Mouse (Mus musculus) forebrain, embryonic 16.5 days (tissue): ENCODE measurements around the gene Zfp592. TPM values are rescaled to one million over a fixed set of nuclear protein-coding genes. Genes with fewer than 3 reads are reported as not detected.

Experiments used
- ATAC-seq: fragments of 200-750 bp; cut with Nextera tagmentation; 2 replicates; pipeline ENCODE4 v1.8.0; 2017; ENCODE audit warnings: mild to moderate bottlenecking, moderate library complexity
- H3K27ac ChIP-seq: fragments of 300-500 bp; sonication (generic); 2 replicates; pipeline ENCODE4 v1.5.1; 2014; ENCODE audit warnings: low read length, control low read depth
- H3K27me3 ChIP-seq: fragments of 300-500 bp; sonication (generic); replicated peaks from 2 replicates; pipeline ENCODE4 v1.6.1; 2014; ENCODE audit warnings: low read length; ENCODE audit not compliant: control insufficient read depth, insufficient read depth
- H3K36me3 ChIP-seq: fragments of 300-500 bp; sonication (generic); 2 replicates; pipeline ENCODE4 v1.6.1; 2014; ENCODE audit not compliant: control insufficient read depth, insufficient read depth
- H3K4me1 ChIP-seq: fragments of 300-500 bp; sonication (generic); replicated peaks from 2 replicates; pipeline ENCODE4 v1.6.1; 2014; ENCODE audit warnings: low read length; ENCODE audit not compliant: control insufficient read depth, insufficient read depth
- H3K4me2 ChIP-seq: fragments of 300-500 bp; sonication (generic); 2 replicates; pipeline ENCODE4 v1.6.1; 2014; ENCODE audit warnings: mild to moderate bottlenecking, low read length, control low read depth
- H3K4me3 ChIP-seq: fragments of 300-500 bp; sonication (generic); replicated peaks from 2 replicates; pipeline ENCODE4 v1.5.1; 2014; ENCODE audit warnings: mild to moderate bottlenecking, low read length, control low read depth
- H3K9ac ChIP-seq: fragments of 300-500 bp; sonication (generic); replicated peaks from 2 replicates; pipeline ENCODE4 v1.6.1; 2014; ENCODE audit warnings: low read depth, low read length, control low read depth
- H3K9me3 ChIP-seq: fragments of 300-500 bp; sonication (generic); 2 replicates; pipeline ENCODE4 v1.6.1; 2016; ENCODE audit warnings: low read length; ENCODE audit not compliant: control insufficient read depth
- WGBS: fragments of 180-500 bp; shearing (Covaris S2); extraction: QIAGEN DNeasy Blood & Tissue Kit; methylation state at CpG from one replicate; pipeline ENCODE4 v1.1.7; 2014; 5-methylcytosine and 5-hydroxymethylcytosine counted together
- polyA plus RNA-seq: library from polyadenylated mRNA; unstranded; fragments of >200 nt; fragmentation: Nextera tagmentation; extraction: Ambion mirVana; gene quantifications from 2 replicates; pipeline ENCODE4 v1.2.1, GENCODE M21; 2015

Gene Zfp592
- polyA plus RNA-seq, 1 experiment from 2014 or later, result 12.1 TPM

DNA sequence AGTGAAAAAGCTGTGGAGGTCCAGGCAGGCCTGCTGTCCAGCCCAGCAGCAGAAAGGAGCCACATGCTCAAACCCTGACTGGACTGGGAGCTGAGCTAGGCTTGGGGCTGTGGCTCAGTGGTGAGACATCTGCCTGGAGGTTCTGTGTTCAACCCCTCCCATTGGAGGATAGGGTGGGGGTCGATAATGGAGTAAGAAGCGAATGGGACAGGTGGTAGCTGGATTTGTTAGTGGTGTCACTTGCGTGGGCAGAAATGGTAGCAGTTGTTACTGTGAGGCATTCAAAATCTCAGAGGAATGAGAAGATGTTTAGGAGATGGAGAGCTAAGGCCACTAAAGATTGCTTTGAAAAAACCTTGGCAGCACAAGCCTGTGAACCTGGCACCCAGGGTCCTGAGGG is 54.4 kb downstream of the Zfp592 start:
- no peak for ATAC-seq
- 99% methylated on average over 3 of the region's 3 CpGs for WGBS
- Histone ChIP-seq H3K4me1 (0 out of 2 replicates have a peak, but pooled peaks cover 2% of the 10 kb centered on the region), H3K9ac (no peak overlapping the region), H3K4me3 (no peak overlapping the region), H3K9me3 (no peaks in the 10 kb centered on the region), H3K27ac (no peak overlapping the region), H3K36me3 (0 out of 2 replicates have a peak, but pooled peaks cover under 1% of the 10 kb centered on the region), H3K27me3 (no peaks in the 10 kb centered on the region), H3K4me2 (no peak overlapping the region)

DNA sequence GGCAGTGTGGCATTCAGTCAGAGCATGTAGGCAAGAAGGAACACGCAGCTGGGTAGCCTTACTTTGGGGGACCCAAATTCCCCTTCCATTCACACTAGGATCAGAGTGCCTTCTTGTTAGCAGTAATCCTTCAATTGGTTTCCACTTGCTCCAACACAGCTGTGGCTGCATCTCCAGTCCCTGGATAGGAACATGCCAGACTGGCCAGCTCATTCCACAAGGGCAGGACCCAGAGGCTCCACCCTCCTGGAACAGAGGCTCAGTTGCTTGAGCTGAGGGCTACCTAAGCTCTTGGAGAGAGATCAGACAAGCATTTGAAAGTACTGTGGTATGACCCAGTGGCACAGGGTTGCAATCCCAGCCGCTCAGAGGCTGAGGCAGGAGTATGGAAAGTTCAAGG is 55.0 kb downstream of the Zfp592 start:
- H3K4me1 ChIP-seq, result 0 out of 2 replicates have a peak, but pooled peaks cover 1% of the 10 kb centered on the region
- no peak for ATAC-seq
- 88% methylated on average over 2 of the region's 2 CpGs for WGBS
- H3K27ac ChIP-seq, result no peak overlapping the region
- H3K36me3 ChIP-seq, result no peaks in the 10 kb centered on the region
- H3K4me3 ChIP-seq, result no peak overlapping the region
- no peaks in the 10 kb centered on the region for H3K27me3 ChIP-seq
- H3K9me3 ChIP-seq, result no peaks in the 10 kb centered on the region
- no peak overlapping the region for H3K9ac ChIP-seq
- H3K4me2 ChIP-seq, result no peak overlapping the region

DNA sequence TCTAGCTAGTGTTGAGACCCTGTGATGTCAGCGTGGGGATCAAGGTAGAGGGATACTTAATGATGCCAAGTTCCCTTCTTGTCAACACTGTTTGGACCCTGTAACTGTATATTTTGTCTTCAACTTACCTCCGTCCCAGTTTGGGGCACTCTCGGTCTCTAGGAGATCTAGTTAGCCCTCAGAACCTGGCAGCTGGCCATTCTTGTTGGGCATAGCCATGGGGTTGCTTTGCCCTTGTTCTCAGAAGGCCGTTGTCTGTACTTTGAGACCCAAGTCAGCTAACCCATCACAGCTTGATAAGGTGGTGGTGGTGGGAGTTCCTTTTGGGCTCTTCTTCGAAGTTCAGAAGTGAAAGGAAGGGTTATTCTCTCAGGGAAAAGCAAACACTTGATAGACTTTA is 56.5 kb downstream of the Zfp592 start:
- H3K9ac ChIP-seq, result no peak overlapping the region
- ATAC-seq, result no peak
- H3K27me3 ChIP-seq, result no peaks in the 10 kb centered on the region
- H3K4me3 ChIP-seq, result no peak overlapping the region
- H3K36me3 ChIP-seq, result no peaks in the 10 kb centered on the region
- 85% methylated on average over 5 of the region's 5 CpGs for WGBS
- H3K4me1 ChIP-seq, result no peaks in the 10 kb centered on the region
- H3K27ac ChIP-seq, result no peak overlapping the region
- no peaks in the 10 kb centered on the region for H3K9me3 ChIP-seq
- no peak overlapping the region for H3K4me2 ChIP-seq

DNA sequence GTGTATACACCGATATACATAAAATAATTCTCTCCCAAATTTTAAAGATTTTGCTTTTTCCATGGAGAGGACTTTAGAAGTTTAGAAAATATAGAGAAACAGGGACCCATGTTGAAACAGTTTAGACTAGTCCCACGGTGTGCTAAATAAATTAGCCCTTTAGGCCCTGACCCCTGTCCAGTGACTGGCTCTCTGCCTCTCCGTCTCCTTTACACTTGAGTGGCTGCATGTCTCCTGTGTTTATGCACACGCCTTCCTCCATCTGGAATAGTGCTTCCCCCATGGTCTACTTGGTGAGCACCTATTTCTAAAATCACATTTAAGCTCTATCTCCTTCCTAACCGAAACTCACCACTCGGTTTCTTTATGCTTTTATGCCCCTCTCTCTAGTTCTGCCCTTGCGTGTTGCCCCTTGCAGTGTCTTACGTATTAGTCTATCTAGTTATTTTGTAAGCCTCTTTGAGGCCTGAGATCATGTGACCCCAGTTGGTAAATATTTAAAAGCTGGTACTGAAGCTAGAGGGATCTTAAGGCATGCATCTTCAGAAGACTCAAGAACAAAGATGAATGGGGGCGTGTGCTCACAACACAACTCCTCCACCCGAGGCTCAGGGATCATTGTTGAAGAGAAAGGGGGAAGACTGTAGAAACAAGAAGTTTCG is 62.4 kb downstream of the Zfp592 start:
- no peaks in the 10 kb centered on the region for H3K27me3 ChIP-seq
- H3K36me3 ChIP-seq, result no peaks in the 10 kb centered on the region
- no peak for ATAC-seq
- 89% methylated on average over 11 of the region's 11 CpGs for WGBS
- no peak overlapping the region for H3K4me2 ChIP-seq
- H3K4me1 ChIP-seq, result no peaks in the 10 kb centered on the region
- no peak overlapping the region for H3K4me3 ChIP-seq
- no peak overlapping the region for H3K27ac ChIP-seq
- H3K9me3 ChIP-seq, result no peaks in the 10 kb centered on the region
- H3K9ac ChIP-seq, result no peak overlapping the region

DNA sequence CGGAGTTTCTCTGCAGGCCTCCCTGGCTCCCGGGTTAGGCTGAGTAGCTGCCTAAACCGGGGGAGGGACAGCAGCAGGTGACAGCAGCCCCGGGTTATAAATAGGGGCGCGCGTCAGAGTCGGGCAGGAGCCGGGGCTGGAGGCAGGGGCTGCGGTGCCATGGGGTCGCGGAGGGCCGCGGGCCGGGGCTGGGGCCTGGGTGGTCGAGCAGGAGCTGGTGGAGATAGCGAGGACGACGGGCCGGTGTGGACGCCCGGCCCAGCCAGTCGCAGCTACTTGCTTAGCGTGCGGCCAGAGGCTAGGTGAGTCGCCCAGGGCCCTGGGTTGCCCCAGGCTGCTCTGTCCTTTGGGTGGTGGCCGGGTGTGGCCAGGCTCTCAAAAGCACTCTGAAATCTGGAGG is 64.0 kb downstream of the Zfp592 start, which contains the start of gene Alpk3:
Gene Alpk3, plus strand, starts transcription at position 130 of the 400 bp plus-strand sequence.
- Histone ChIP-seq H3K4me2 (no peak within 1 kb of the TSS), H3K4me3 (no peak within 1 kb of the TSS), H3K36me3 (no peaks in the 10 kb centered on the region), H3K4me1 (no peaks in the 10 kb centered on the region), H3K27me3 (no peaks in the 10 kb centered on the region), H3K9me3 (no peaks in the 10 kb centered on the region), H3K9ac (no peak within 1 kb of the TSS), H3K27ac (no peak within 1 kb of the TSS)
- 49% methylated on average over 27 of the region's 27 CpGs for WGBS
- no peak for ATAC-seq

DNA sequence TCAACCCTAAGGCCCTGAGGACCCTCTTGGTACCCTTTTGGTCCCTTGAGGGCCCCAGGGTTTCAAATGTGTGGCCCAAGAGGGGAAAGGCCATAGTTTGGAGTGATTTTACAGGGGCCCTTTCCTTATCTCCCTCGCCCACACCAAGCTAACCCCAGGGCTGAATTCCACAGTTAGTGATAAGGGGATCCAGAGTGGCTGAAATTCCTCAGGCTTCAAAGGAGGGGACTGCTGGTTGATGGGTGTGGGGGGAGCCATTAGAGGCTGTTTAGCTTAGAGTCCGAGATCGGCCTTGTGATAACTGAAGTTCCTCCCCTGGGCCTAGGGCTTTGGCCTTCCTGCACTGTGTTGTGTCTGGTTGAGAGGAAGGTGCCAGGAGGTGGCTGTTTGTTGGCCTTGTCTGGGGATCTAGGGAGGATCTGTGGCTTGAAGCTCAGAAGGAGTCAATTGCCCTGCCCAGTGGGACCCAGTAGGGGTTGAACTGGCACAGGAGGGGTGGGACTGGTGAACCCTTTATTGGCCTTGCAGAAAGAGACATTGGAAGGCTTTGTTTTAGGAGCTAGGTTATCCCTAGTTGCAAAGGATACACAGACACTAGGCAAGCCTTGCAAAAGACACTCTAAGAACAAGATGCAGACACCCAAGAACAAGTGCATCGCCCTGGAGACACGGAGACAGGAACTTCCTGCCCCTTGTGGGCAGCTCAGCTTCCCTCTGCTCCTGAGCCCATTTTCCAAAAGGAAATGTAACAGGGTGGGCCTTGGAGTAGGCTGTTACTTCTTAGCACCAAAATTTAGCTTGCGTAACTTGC is 64.6 kb downstream of the Zfp592 start:
- Histone ChIP-seq H3K9me3 (no peaks in the 10 kb centered on the region), H3K4me3 (no peak overlapping the region), H3K27me3 (no peaks in the 10 kb centered on the region), H3K9ac (no peak overlapping the region), H3K4me2 (no peak overlapping the region), H3K36me3 (no peaks in the 10 kb centered on the region), H3K27ac (no peak overlapping the region), H3K4me1 (no peaks in the 10 kb centered on the region)
- no peak for ATAC-seq
- 80% methylated on average over 6 of the region's 6 CpGs for WGBS

DNA sequence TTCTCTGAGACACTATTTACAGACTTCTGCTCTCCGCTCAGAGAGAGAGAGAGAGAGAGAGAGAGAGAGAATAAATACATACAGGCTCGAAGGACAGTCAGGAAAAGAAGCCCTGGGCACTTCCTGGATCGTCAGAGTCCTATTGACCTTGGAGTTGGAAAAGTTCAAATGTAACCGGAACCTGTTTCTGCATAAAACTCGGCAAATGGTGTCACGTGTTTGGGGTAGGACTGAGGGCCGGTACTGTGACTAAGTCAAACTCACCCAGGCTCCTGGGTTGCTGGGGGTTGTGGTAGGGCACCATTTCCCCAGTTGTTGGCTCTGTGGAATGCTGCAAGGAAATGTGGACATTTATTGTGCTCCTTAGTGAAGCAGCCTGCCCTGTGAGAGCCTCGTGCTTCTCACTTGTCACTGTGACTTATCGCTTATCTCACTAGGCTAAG is 65.3 kb downstream of the Zfp592 start:
- H3K4me3 ChIP-seq, result no peak overlapping the region
- H3K4me1 ChIP-seq, result no peaks in the 10 kb centered on the region
- no peak for ATAC-seq
- no peak overlapping the region for H3K4me2 ChIP-seq
- H3K9ac ChIP-seq, result no peak overlapping the region
- WGBS, result 81% methylated on average over 9 of the region's 9 CpGs
- H3K9me3 ChIP-seq, result no peaks in the 10 kb centered on the region
- no peaks in the 10 kb centered on the region for H3K36me3 ChIP-seq
- H3K27ac ChIP-seq, result no peak overlapping the region
- no peaks in the 10 kb centered on the region for H3K27me3 ChIP-seq

DNA sequence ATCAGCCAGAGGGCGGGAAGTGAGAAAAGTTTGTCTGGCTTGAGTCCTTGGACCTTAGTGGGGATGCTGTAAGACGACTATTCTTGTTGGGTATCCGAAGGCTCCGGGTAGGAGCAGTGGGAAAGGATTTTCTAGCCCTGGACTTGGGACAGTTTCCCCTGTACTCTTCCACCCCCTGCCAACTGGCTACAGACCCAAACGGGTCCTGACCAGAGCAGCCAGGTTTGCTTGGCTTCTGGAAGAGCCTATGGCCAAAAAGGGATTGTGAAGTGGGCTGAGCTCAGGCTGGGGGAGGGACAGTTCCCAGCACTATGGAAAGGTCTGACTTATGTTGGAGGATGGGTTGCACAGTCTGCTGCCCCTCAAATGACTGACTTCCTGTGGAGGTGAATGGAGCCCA is 65.9 kb downstream of the Zfp592 start:
- no peak overlapping the region for H3K4me3 ChIP-seq
- H3K4me2 ChIP-seq, result no peak overlapping the region
- H3K4me1 ChIP-seq, result no peaks in the 10 kb centered on the region
- H3K9me3 ChIP-seq, result no peaks in the 10 kb centered on the region
- H3K36me3 ChIP-seq, result no peaks in the 10 kb centered on the region
- no peak overlapping the region for H3K9ac ChIP-seq
- no peak for ATAC-seq
- H3K27me3 ChIP-seq, result no peaks in the 10 kb centered on the region
- WGBS, result 81% methylated on average over 5 of the region's 5 CpGs
- H3K27ac ChIP-seq, result no peak overlapping the region

DNA sequence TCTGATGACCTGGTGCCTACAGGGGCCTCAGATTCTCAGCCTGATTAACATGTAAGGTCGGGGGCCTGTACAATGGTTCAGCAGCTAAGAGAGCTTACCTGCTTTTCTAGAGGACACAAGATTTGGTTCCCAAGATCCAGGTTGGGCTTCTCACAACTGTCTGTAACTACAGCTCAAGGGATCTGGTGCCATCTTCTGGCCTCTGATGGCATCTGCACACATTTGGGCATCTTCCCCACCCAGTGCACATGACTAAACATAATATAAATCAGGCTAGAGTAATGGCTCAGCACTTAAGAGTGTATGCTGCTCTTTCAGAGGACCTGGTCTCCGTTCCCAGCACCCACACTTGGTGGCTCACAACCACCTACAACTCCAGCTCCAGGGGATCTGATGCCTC is 67.4 kb downstream of the Zfp592 start:
- H3K4me3 ChIP-seq, result no peak overlapping the region
- H3K9me3 ChIP-seq, result no peaks in the 10 kb centered on the region
- ATAC-seq, result no peak
- H3K27me3 ChIP-seq, result no peaks in the 10 kb centered on the region
- H3K27ac ChIP-seq, result no peak overlapping the region
- H3K4me1 ChIP-seq, result no peaks in the 10 kb centered on the region
- no peak overlapping the region for H3K9ac ChIP-seq
- H3K36me3 ChIP-seq, result no peaks in the 10 kb centered on the region
- no peak overlapping the region for H3K4me2 ChIP-seq
- WGBS, result 72% methylated on average over 2 of the region's 2 CpGs
